Mouse (Mus musculus) Patski (cell line): ENCODE measurements at regions not wholly inside any gene's neighbourhood (a gene's known extent, or its start where the extent isn't known, plus 50 kb on each side); places are given as distances from the start of the nearest gene placed in this dataset.
"Not testable (repeated sequence)": the region's sequence is repeated elsewhere in the genome, so short reads cannot be mapped to it uniquely, and the experiment has no call there.

Experiments used
- ATAC-seq: fragments of 100-300 bp; one replicate; pipeline ENCODE4 v1.8.0; 2021
- CTCF ChIA-PET: fragments of 350-600 bp; sonication (Branson Sonifier 250); formaldehyde crosslinking; loops from one replicate; lab custom pipeline; 2022; ENCODE audit warnings: inconsistent platforms; lab: Charles Lee
- POLR2A ChIA-PET: fragments of 350-600 bp; sonication (Branson Sonifier 250); formaldehyde crosslinking; loops from one replicate; lab custom pipeline; 2022; ENCODE audit warnings: antibody characterized with exemption, inconsistent platforms; lab: Charles Lee
- DNase-seq: peaks from one replicate; pipeline ENCODE4 v3.0.0-alpha.2; 2011; ENCODE audit warnings: low read depth, low spot score
- H3K27me3 ChIP-seq: fragments of 371-371 bp; one replicate; pipeline ENCODE4 v1.5.1; 2021
- CTCF ChIP-seq: fragments of 100-300 bp; IDR thresholded peaks from one replicate; pipeline ENCODE4 v1.5.1; 2021
- in situ Hi-C: fragments of 300-500 bp; cut with MboI; formaldehyde crosslinking; loops from 3 replicates; pipeline ENCODE4 v1.11.1; 2018; ENCODE audit warnings: low pct_unique_long_range_greater_than_20kb, mixed read lengths

GRCm38 (mm10) chr9:78844969-78845683 lies 229.8 kb downstream of the Cd109 start:
- ATAC-seq (no peak), DNase-seq (no peak)
- TF ChIP-seq CTCF: no peak
- in situ Hi-C loops: no loop called here
- ChIA-PET POLR2A (interaction anchor here (0.6 kb wide), 1 partner anchor 8 kb away, joined by 3 read pairs; no protein-coding TSS in a partner anchor), CTCF (no interaction called here)
- peaks cover 6% of the 10 kb centered on the region for H3K27me3 ChIP-seq

GRCm38 (mm10) chr9:78846110-78846509 lies 230.8 kb downstream of the Cd109 start:
- DNase-seq (no peak), ATAC-seq (no peak)
- ChIA-PET CTCF (no interaction called here), POLR2A (no interaction called here)
- H3K27me3 ChIP-seq: peaks cover 6% of the 10 kb centered on the region
- in situ Hi-C loops: no loop called here
- TF ChIP-seq CTCF: no peak

GRCm38 (mm10) chr9:78847890-78848563 lies 232.7 kb downstream of the Cd109 start:
- no peak for TF ChIP-seq CTCF
- POLR2A ChIA-PET: no interaction called here
- ATAC-seq (no peak), DNase-seq (no peak)
- peaks cover 6% of the 10 kb centered on the region for H3K27me3 ChIP-seq
- in situ Hi-C loops: no loop called here
- CTCF ChIA-PET: interaction anchor here (1.4 to 1.6 kb wide), 2 partner anchors 9 to 48 kb away, joined by 3 to 4 read pairs; no protein-coding TSS in a partner anchor

GRCm38 (mm10) chr9:78848564-78848893 lies 233.2 kb downstream of the Cd109 start:
- ChIA-PET CTCF (interaction anchor here (0.7 to 1.4 kb wide), 2 partner anchors 9 to 123 kb away, joined by 3 to 4 read pairs; no protein-coding TSS in a partner anchor), POLR2A (interaction anchor here (0.7 kb wide), 1 partner anchor 572 kb away, joined by 3 read pairs; no protein-coding TSS in a partner anchor)
- DNase-seq, H3K27me3 ChIP-seq, in situ Hi-C loops, ATAC-seq: not testable (repeated sequence)

GRCm38 (mm10) chr9:78856981-78857380 lies 241.6 kb downstream of the Cd109 start:
- POLR2A ChIA-PET: no interaction called here
- CTCF ChIA-PET: interaction anchor here (1.4 kb wide), 1 partner anchor 9 kb away, joined by 4 read pairs; no protein-coding TSS in a partner anchor
- no peak for TF ChIP-seq CTCF
- in situ Hi-C loops: no loop called here
- no peak for DNase-seq
- ATAC-seq: no peak
- H3K27me3 ChIP-seq: peaks cover 3% of the 10 kb centered on the region

- no peak for TF ChIP-seq CTCF
- H3K27me3 ChIP-seq: peaks cover 3% of the 10 kb centered on the region
- POLR2A ChIA-PET: no interaction called here
- DNase-seq (no peak), ATAC-seq (no peak)
- CTCF ChIA-PET: no interaction called here
- in situ Hi-C loops: no loop called here
Observed at GRCm38 (mm10) chr9:78859956-78860355, 244.6 kb downstream of the Cd109 start.

- TF ChIP-seq CTCF: no peak
- ChIA-PET POLR2A (no interaction called here), CTCF (no interaction called here)
- ATAC-seq: no peak
- in situ Hi-C loops: no loop called here
- H3K27me3 ChIP-seq: peaks cover 8% of the 10 kb centered on the region
- DNase-seq: no peak
Observed at GRCm38 (mm10) chr9:78872561-78872960, 257.2 kb downstream of the Cd109 start.

- CTCF ChIA-PET: no interaction called here
- no peaks in the 10 kb centered on the region for H3K27me3 ChIP-seq
- ATAC-seq (no peak), DNase-seq (no peak)
- no peak for TF ChIP-seq CTCF
- POLR2A ChIA-PET: interaction anchor here (0.6 kb wide), 1 partner anchor 837 kb away, joined by 3 read pairs; no protein-coding TSS in a partner anchor
- in situ Hi-C loops: no loop called here
Observed at GRCm38 (mm10) chr9:78879955-78880642, 264.8 kb downstream of the Cd109 start.

GRCm38 (mm10) chr9:78880643-78881306 lies 265.4 kb downstream of the Cd109 start:
- ChIA-PET CTCF (no interaction called here), POLR2A (interaction anchor here (0.9 kb wide), 1 partner anchor 14 kb away, joined by 3 read pairs; no protein-coding TSS in a partner anchor)
- no peak for TF ChIP-seq CTCF
- in situ Hi-C loops: no loop called here
- H3K27me3 ChIP-seq: no peaks in the 10 kb centered on the region
- ATAC-seq: no peak
- peak; percentile 6 for DNase-seq

GRCm38 (mm10) chr9:78881307-78881790 lies 266.0 kb downstream of the Cd109 start:
- no peaks in the 10 kb centered on the region for H3K27me3 ChIP-seq
- DNase-seq: no peak
- in situ Hi-C loops: no loop called here
- ChIA-PET POLR2A (interaction anchor here (0.9 kb wide), 1 partner anchor 15 kb away, joined by 3 read pairs; no protein-coding TSS in a partner anchor), CTCF (no interaction called here)
- TF ChIP-seq CTCF: no peak
- no peak for ATAC-seq
